Mouse (Mus musculus): ENCODE measurements at regions not wholly inside any gene's neighbourhood (a gene's known extent, or its start where the extent isn't known, plus 50 kb on each side); places are given as distances from the start of the nearest gene placed in this dataset.

GRCm38 (mm10) chr1:169066795-169067194 lies 464.5 kb downstream of the Nuf2 start:
- Histone ChIP-seq H3K27ac (replicated peaks; ENCODE audit: low read depth, low read length) (no peak overlapping the region), H3K27me3 (ENCODE audit: control insufficient read depth, insufficient read depth, low read length) (no peaks in the 10 kb centered on the region), H3K9me3 (replicated peaks; ENCODE audit: control insufficient read depth, low read length) (no peaks in the 10 kb centered on the region), H3K9ac (replicated peaks; ENCODE audit: low read length) (no peak overlapping the region), H3K36me3 (replicated peaks; ENCODE audit: control insufficient read depth, insufficient read depth, low read depth, low read length) (no peaks in the 10 kb centered on the region), H3K4me1 (ENCODE audit: control insufficient read depth, insufficient read depth, low read length) (no peaks in the 10 kb centered on the region), H3K4me2 (ENCODE audit: low read depth, low read length) (no peak overlapping the region), H3K4me3 (ENCODE audit: low read depth, low read length) (no peak overlapping the region)
- no peak for ATAC-seq (replicated peaks; ENCODE audit: insufficient number of reproducible peaks, low FRiP score, low TSS enrichment, low read depth)
- 75% methylated on average over 4 of the region's 4 CpGs for WGBS
- DNase-seq (ENCODE audit: low spot score), result no peak

- H3K9me3 ChIP-seq (replicated peaks; ENCODE audit: control insufficient read depth, low read length), result no peaks in the 10 kb centered on the region
- 78% methylated on average over 6 of the region's 6 CpGs for WGBS
- H3K4me2 ChIP-seq (ENCODE audit: low read depth, low read length), result no peak overlapping the region
Observed at GRCm38 (mm10) chr1:169060627-169061026, 470.6 kb downstream of the Nuf2 start.

DNA sequence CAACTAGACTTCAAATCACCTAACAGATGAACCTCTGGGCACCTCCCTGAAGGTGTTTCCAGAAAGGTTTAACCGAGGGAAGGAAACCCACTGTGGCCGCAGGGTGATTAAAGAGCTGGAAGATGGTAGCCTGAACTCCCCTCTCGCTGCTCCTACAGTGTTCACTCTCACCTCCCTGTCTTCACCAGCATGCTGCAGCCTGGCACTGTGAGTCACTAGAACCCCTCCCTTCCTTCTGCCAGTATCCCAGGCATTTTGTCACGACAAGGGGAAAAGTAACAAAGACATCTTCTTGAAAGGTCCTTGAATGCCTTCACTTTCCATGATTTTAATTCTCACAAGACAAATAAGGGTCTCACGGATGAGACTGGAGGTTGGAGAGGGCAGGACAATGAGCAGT lies 471.1 kb downstream of the Nuf2 start:
- 83% methylated on average over 5 of the region's 5 CpGs for WGBS
- ATAC-seq (replicated peaks; ENCODE audit: insufficient number of reproducible peaks, low FRiP score, low TSS enrichment, low read depth), result no peak
- no peaks in the 10 kb centered on the region for H3K9me3 ChIP-seq (replicated peaks; ENCODE audit: control insufficient read depth, low read length)

More at GRCm38 (mm10) chr1:169060627-169061026, 470.6 kb downstream of the Nuf2 start:
- Histone ChIP-seq H3K27ac (replicated peaks; ENCODE audit: low read depth, low read length) (no peak overlapping the region), H3K4me3 (ENCODE audit: low read depth, low read length) (no peak overlapping the region), H3K36me3 (replicated peaks; ENCODE audit: control insufficient read depth, insufficient read depth, low read depth, low read length) (no peaks in the 10 kb centered on the region), H3K9ac (replicated peaks; ENCODE audit: low read length) (no peak overlapping the region), H3K4me1 (ENCODE audit: control insufficient read depth, insufficient read depth, low read length) (no peaks in the 10 kb centered on the region), H3K27me3 (ENCODE audit: control insufficient read depth, insufficient read depth, low read length) (no peaks in the 10 kb centered on the region)
- DNase-seq (ENCODE audit: low spot score) (no peak), ATAC-seq (replicated peaks; ENCODE audit: insufficient number of reproducible peaks, low FRiP score, low TSS enrichment, low read depth) (no peak)

GRCm38 (mm10) chr1:169051863-169052257 lies 479.4 kb downstream of the Nuf2 start:
- DNase-seq (ENCODE audit: low spot score) (no peak), ATAC-seq (replicated peaks; ENCODE audit: insufficient number of reproducible peaks, low FRiP score, low TSS enrichment, low read depth) (no peak)
- Histone ChIP-seq H3K4me3 (ENCODE audit: low read depth, low read length) (no peak overlapping the region), H3K36me3 (replicated peaks; ENCODE audit: control insufficient read depth, insufficient read depth, low read depth, low read length) (no peaks in the 10 kb centered on the region), H3K9ac (replicated peaks; ENCODE audit: low read length) (no peak overlapping the region), H3K27me3 (ENCODE audit: control insufficient read depth, insufficient read depth, low read length) (no peaks in the 10 kb centered on the region), H3K4me1 (ENCODE audit: control insufficient read depth, insufficient read depth, low read length) (no peaks in the 10 kb centered on the region), H3K4me2 (ENCODE audit: low read depth, low read length) (no peak overlapping the region), H3K27ac (replicated peaks; ENCODE audit: low read depth, low read length) (no peak overlapping the region), H3K9me3 (replicated peaks; ENCODE audit: control insufficient read depth, low read length) (no peaks in the 10 kb centered on the region)
- WGBS, result 73% methylated on average over 8 of the region's 8 CpGs

More for the DNA sequence above, 471.1 kb downstream of the Nuf2 start:
- Histone ChIP-seq H3K9ac (replicated peaks; ENCODE audit: low read length) (no peak overlapping the region), H3K4me3 (ENCODE audit: low read depth, low read length) (no peak overlapping the region), H3K27me3 (ENCODE audit: control insufficient read depth, insufficient read depth, low read length) (no peaks in the 10 kb centered on the region), H3K4me2 (ENCODE audit: low read depth, low read length) (no peak overlapping the region), H3K36me3 (replicated peaks; ENCODE audit: control insufficient read depth, insufficient read depth, low read depth, low read length) (no peaks in the 10 kb centered on the region), H3K4me1 (ENCODE audit: control insufficient read depth, insufficient read depth, low read length) (no peaks in the 10 kb centered on the region), H3K27ac (replicated peaks; ENCODE audit: low read depth, low read length) (no peak overlapping the region)
- DNase-seq (ENCODE audit: low spot score), result no peak

GRCm38 (mm10) chr1:169051085-169051862 lies 480.0 kb downstream of the Nuf2 start:
- Histone ChIP-seq H3K27ac (replicated peaks; ENCODE audit: low read depth, low read length) (no peak overlapping the region), H3K4me2 (ENCODE audit: low read depth, low read length) (no peak overlapping the region), H3K4me3 (ENCODE audit: low read depth, low read length) (no peak overlapping the region), H3K36me3 (replicated peaks; ENCODE audit: control insufficient read depth, insufficient read depth, low read depth, low read length) (no peaks in the 10 kb centered on the region), H3K27me3 (ENCODE audit: control insufficient read depth, insufficient read depth, low read length) (no peaks in the 10 kb centered on the region), H3K9me3 (replicated peaks; ENCODE audit: control insufficient read depth, low read length) (no peaks in the 10 kb centered on the region), H3K9ac (replicated peaks; ENCODE audit: low read length) (no peak overlapping the region), H3K4me1 (ENCODE audit: control insufficient read depth, insufficient read depth, low read length) (no peaks in the 10 kb centered on the region)
- ATAC-seq (replicated peaks; ENCODE audit: insufficient number of reproducible peaks, low FRiP score, low TSS enrichment, low read depth), result peak; percentile 59
- WGBS, result 49% methylated on average over 11 of the region's 11 CpGs
- DNase-seq (ENCODE audit: low spot score), result no peak

GRCm38 (mm10) chr1:169049846-169050245 lies 481.4 kb downstream of the Nuf2 start:
- Histone ChIP-seq H3K9ac (replicated peaks; ENCODE audit: low read length) (no peak overlapping the region), H3K27ac (replicated peaks; ENCODE audit: low read depth, low read length) (no peak overlapping the region), H3K27me3 (ENCODE audit: control insufficient read depth, insufficient read depth, low read length) (no peaks in the 10 kb centered on the region), H3K4me3 (ENCODE audit: low read depth, low read length) (no peak overlapping the region), H3K4me2 (ENCODE audit: low read depth, low read length) (no peak overlapping the region), H3K36me3 (replicated peaks; ENCODE audit: control insufficient read depth, insufficient read depth, low read depth, low read length) (no peaks in the 10 kb centered on the region), H3K9me3 (replicated peaks; ENCODE audit: control insufficient read depth, low read length) (no peaks in the 10 kb centered on the region), H3K4me1 (ENCODE audit: control insufficient read depth, insufficient read depth, low read length) (no peaks in the 10 kb centered on the region)
- no peak for DNase-seq (ENCODE audit: low spot score)
- 93% methylated on average over 2 of the region's 2 CpGs for WGBS
- no peak for ATAC-seq (replicated peaks; ENCODE audit: insufficient number of reproducible peaks, low FRiP score, low TSS enrichment, low read depth)

DNA sequence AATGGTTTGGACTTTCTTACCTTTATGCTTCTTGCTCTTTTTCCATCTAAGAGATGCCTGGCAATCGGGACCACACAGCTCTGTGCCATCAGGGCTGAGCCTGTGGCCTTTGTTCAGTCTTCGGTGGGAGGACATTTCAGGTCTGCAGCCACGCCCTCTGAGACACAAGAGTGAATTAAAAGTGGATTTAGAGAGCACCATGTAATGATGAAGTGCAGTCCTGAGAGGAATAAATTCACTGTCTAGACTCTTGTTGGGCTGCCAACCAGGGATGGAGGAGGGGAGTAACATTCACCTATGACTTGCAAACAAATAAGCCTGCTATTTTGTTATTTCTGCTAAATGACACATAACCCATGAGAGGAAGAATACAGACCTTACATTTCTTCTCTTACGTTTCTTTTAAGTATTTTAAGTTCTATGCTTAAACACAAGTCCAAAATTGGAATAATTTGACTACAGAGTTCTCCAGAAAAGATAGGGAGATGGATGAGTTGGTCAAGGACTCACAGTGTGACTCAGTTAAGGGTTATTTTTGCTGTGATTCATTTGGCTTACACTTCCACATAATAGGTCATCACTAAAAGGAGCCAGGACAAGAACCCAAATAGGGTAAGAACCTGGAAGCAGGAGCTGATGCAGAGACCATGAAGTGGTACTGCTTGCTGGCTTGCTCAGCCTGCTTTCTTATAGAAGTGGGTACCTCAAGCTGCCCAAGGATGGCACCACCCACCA lies 484.3 kb downstream of the Nuf2 start:
- ATAC-seq (replicated peaks; ENCODE audit: insufficient number of reproducible peaks, low FRiP score, low TSS enrichment, low read depth) (no peak), DNase-seq (ENCODE audit: low spot score) (no peak)
- H3K9me3 ChIP-seq (replicated peaks; ENCODE audit: control insufficient read depth, low read length), result no peaks in the 10 kb centered on the region
- 75% methylated on average over 4 of the region's 4 CpGs for WGBS
- no peak overlapping the region for H3K4me2 ChIP-seq (ENCODE audit: low read depth, low read length)
- H3K27me3 ChIP-seq (ENCODE audit: control insufficient read depth, insufficient read depth, low read length), result no peaks in the 10 kb centered on the region
- H3K9ac ChIP-seq (replicated peaks; ENCODE audit: low read length), result no peak overlapping the region
- no peak overlapping the region for H3K4me3 ChIP-seq (ENCODE audit: low read depth, low read length)
- no peak overlapping the region for H3K27ac ChIP-seq (replicated peaks; ENCODE audit: low read depth, low read length)
- H3K4me1 ChIP-seq (ENCODE audit: control insufficient read depth, insufficient read depth, low read length), result no peaks in the 10 kb centered on the region
- H3K36me3 ChIP-seq (replicated peaks; ENCODE audit: control insufficient read depth, insufficient read depth, low read depth, low read length), result no peaks in the 10 kb centered on the region

DNA sequence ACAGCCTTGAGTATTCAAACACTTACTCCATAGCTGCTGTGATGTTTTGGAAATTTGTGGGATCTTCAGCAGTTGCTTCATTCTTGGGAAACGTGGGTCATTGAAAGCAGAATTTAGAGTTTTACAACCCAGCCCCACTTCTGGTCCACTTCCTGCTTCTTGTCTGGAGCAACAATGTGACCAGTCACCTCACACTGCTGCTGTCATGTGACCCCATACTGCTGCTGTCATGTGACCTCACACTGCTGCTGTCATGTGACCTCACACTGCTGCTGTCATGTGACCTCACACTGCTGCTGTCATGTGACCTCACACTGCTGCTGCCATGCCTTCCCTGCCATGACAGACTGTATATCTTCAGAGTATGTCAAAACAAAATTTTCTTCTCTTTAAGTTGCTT lies 497.7 kb downstream of the Nuf2 start:
- H3K36me3 ChIP-seq (replicated peaks; ENCODE audit: control insufficient read depth, insufficient read depth, low read depth, low read length), result no peaks in the 10 kb centered on the region
- H3K27ac ChIP-seq (replicated peaks; ENCODE audit: low read depth, low read length), result no peak overlapping the region
- no peaks in the 10 kb centered on the region for H3K4me1 ChIP-seq (ENCODE audit: control insufficient read depth, insufficient read depth, low read length)
- WGBS, result 90% methylated on average over 1 of the region's 1 CpGs
- H3K9me3 ChIP-seq (replicated peaks; ENCODE audit: control insufficient read depth, low read length), result no peaks in the 10 kb centered on the region
- ATAC-seq (replicated peaks; ENCODE audit: insufficient number of reproducible peaks, low FRiP score, low TSS enrichment, low read depth) (no peak), DNase-seq (ENCODE audit: low spot score) (no peak)
- H3K27me3 ChIP-seq (ENCODE audit: control insufficient read depth, insufficient read depth, low read length), result no peaks in the 10 kb centered on the region
- H3K4me2 ChIP-seq (ENCODE audit: low read depth, low read length), result no peak overlapping the region
- no peak overlapping the region for H3K4me3 ChIP-seq (ENCODE audit: low read depth, low read length)
- no peak overlapping the region for H3K9ac ChIP-seq (replicated peaks; ENCODE audit: low read length)
